Mouse (Mus musculus) brain, embryonic 14.5 days (tissue): ENCODE data around the gene Dusp27.

Experiments
- CTCF ChIP-seq: fragments of 200-500 bp; IDR thresholded peaks from 2 replicates; pipeline ENCODE4 v1.5.1; 2012; ENCODE audit warnings: inconsistent platforms, mild to moderate bottlenecking, moderate library complexity, borderline replicate concordance; ENCODE audit not compliant: insufficient read depth, insufficient read length; ENCODE audit errors: extremely low read depth
- POLR2A ChIP-seq: fragments of 200-500 bp; IDR thresholded peaks from 2 replicates; pipeline ENCODE4 v1.6.1; 2012; ENCODE audit warnings: mild to moderate bottlenecking, inconsistent platforms, borderline replicate concordance; ENCODE audit not compliant: poor library complexity, insufficient read depth, insufficient read length, severe bottlenecking; ENCODE audit errors: extremely low read depth

DNA sequence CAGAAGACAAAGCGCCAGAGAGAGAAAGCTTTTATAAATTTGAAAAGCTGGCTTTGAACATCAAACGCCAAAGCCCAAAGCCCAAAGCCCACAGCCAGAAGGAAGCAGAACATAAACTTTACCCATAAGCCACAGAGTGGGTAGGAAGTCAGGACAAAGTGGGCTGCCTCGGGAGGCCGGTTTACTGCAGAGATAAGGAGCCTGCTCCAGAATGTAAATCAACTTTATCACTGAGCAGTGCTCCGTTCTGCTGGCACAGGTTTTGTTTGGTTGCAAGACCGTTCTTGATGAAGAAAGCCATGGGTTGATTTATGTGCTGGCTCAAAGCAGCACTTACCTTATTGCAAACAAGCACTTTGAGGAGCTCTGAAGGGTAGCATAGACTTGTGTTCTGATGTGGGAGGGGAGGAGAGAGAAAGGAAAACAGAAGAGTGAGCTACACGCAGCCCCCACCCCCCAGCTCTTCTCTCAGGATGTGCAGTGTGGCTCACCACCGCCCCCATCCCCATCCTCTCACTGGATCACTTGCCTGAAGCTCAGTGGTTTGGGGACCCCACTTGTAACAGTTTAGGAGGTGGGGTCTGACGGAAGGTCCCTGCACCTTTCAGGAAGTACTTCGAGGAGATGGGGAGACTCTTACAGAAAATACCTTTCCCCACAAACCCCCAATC, 74.3 kb downstream of the Dusp27 start:
- TF ChIP-seq CTCF (no peak), POLR2A (no peak)
